Mouse (Mus musculus) cerebellum, adult 2 months (tissue): ENCODE measurements around the gene Thsd7b.

Source experiments
- CTCF ChIP-seq: fragments of 200-500 bp; IDR thresholded peaks from 2 replicates; pipeline ENCODE4 v1.5.1; 2011; ENCODE audit warnings: low read depth, mild to moderate bottlenecking, control low read depth, low read length, moderate library complexity, borderline replicate concordance; ENCODE audit not compliant: insufficient read depth
- POLR2A ChIP-seq: fragments of 200-500 bp; IDR thresholded peaks from 2 replicates; pipeline ENCODE4 v1.6.1; 2011; ENCODE audit warnings: low read length, control low read depth, borderline replicate concordance; ENCODE audit not compliant: insufficient read depth

GRCm38 (mm10) chr1:129540751-129541150 lies 267.6 kb downstream of the Thsd7b start:
- no peak for TF ChIP-seq CTCF
- TF ChIP-seq POLR2A, result no peak
